Mouse (Mus musculus): ENCODE results near the gene Dgki. TPM values are rescaled to one million over a fixed set of nuclear protein-coding genes. Genes with fewer than 3 reads are reported as not detected.
A peak's percentile ranks its signal among the peaks of the same experiment; 100 is the strongest.

The Dgki gene
- polyA plus RNA-seq, 1 experiment from 2014 or later, result 9.2 TPM

DNA sequence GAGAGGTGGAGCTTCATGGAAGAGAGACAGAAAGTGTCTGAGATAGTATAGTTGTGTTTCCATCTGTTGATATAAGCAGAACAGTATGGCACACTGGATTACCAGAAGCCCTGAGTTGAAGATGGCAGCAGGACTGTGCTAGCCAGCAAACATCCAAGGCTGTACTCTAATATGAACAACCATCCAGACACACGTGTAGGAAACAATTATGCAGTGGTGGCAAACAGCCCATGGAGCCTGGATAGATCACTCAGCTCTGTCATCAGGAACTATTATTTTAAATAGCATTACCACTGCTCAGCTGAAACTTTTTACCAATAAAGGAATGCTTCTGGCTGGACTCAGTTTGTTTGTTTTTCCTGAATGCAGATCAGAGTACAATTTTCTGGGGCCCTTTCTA lies 327.5 kb downstream of the Dgki start:
- H3K9me3 ChIP-seq (ENCODE audit: control insufficient read depth, low read length), result no peaks in the 10 kb centered on the region
- H3K4me2 ChIP-seq (ENCODE audit: low read length), result no peak overlapping the region
- H3K27me3 ChIP-seq (ENCODE audit: control insufficient read depth, insufficient read depth, low read length), result no peaks in the 10 kb centered on the region
- WGBS, result 78% methylated on average over 1 of the region's 1 CpGs
- H3K27ac ChIP-seq (replicated peaks; ENCODE audit: low read depth, low read length), result no peak overlapping the region
- DNase-seq, result no peak
- no peak overlapping the region for H3K4me3 ChIP-seq (replicated peaks; ENCODE audit: low read depth, low read length)
- no peaks in the 10 kb centered on the region for H3K4me1 ChIP-seq (ENCODE audit: control insufficient read depth, insufficient read depth, low read length)
- ATAC-seq (ENCODE audit: low FRiP score, low TSS enrichment), result no peak
- no peak overlapping the region for H3K9ac ChIP-seq (replicated peaks; ENCODE audit: low read length)
- peaks cover 6% of the 10 kb centered on the region; the same call in 1 of the 2 replicates for H3K36me3 ChIP-seq (ENCODE audit: control insufficient read depth, insufficient read depth, low read length)

DNA sequence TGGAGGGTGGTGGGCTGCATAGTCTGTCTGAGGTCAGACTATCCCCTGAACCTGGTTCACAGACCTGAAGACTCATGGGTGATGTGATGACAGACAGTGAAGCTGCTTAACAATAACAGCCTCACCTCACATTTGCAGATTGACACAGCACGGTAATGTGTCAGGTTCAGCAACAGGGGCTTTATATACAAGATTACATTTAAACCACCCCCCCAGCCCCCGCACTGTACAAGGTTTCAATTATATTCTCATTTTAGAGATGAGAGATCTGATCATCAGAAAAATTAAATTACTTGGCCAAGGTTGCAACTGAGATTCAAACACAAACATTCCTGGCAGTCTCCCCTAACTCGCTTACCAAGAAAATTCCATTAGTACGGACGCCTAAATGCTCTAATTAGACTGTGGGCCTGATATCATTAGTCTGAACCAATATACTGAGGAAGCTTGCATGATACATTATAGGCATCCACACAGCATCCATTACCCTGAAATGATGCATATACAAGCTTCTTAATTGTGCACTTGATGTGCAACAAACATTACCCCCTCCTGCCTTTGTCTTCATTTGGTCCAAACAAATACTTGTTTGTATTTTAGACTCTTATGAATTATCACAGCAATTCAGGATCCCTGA lies 330.6 kb downstream of the Dgki start:
- no peak overlapping the region for H3K4me3 ChIP-seq (replicated peaks; ENCODE audit: low read depth, low read length)
- ATAC-seq (ENCODE audit: low FRiP score, low TSS enrichment) (no peak), DNase-seq (no peak)
- peaks cover 3% of the 10 kb centered on the region; the same call in 1 of the 2 replicates for H3K36me3 ChIP-seq (ENCODE audit: control insufficient read depth, insufficient read depth, low read length)
- H3K27me3 ChIP-seq (ENCODE audit: control insufficient read depth, insufficient read depth, low read length), result no peaks in the 10 kb centered on the region
- WGBS, result 83% methylated on average over 5 of the region's 5 CpGs
- H3K9ac ChIP-seq (replicated peaks; ENCODE audit: low read length), result no peak overlapping the region
- no peak overlapping the region for H3K27ac ChIP-seq (replicated peaks; ENCODE audit: low read depth, low read length)
- no peaks in the 10 kb centered on the region for H3K9me3 ChIP-seq (ENCODE audit: control insufficient read depth, low read length)
- H3K4me2 ChIP-seq (ENCODE audit: low read length), result no peak overlapping the region
- H3K4me1 ChIP-seq (ENCODE audit: control insufficient read depth, insufficient read depth, low read length), result no peaks in the 10 kb centered on the region

DNA sequence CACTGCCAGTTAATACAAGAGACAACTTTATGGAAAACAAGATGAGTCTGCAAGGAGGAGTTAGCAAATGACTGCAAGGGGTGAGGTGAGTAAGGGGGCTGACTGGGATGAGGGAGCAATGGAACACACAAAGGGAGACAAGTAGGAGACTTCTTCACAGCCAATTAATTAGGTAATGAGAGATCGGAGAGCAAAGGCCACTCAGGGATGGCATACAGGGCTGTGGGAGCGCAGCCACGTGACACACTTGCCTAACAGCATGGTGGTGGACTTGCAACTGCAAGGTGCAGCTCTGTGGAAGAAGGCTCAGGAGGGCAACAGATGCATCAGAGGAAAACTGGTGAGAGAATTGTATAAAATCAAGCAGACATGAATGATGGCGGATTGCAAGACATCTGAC lies 339.3 kb downstream of the Dgki start:
- no peak for ATAC-seq (ENCODE audit: low FRiP score, low TSS enrichment)

DNA sequence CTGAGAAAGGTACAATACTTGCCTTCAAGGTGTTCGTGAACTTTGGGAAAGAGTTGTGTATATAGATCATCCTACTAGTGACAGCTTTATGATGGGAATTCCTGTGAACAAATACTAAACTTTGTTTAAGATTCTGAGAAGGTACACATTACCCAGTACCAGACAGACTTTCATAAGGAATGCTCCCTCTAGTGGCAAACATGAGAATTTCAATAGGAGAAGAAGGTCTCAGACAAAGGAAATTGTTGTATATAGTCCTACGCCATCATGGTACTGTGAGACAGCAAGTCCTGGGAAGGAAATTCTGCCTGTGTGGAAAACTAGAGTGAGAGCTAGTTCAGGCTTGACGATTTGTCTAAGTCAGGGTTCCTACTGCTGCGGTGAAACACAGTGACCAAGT lies 344.7 kb downstream of the Dgki start:
- no peak overlapping the region for H3K4me3 ChIP-seq (replicated peaks; ENCODE audit: low read depth, low read length)
- no peak overlapping the region for H3K27ac ChIP-seq (replicated peaks; ENCODE audit: low read depth, low read length)
- 91% methylated on average over 4 of the region's 4 CpGs for WGBS
- DNase-seq (no peak), ATAC-seq (ENCODE audit: low FRiP score, low TSS enrichment) (no peak)
- H3K4me1 ChIP-seq (ENCODE audit: control insufficient read depth, insufficient read depth, low read length), result no peaks in the 10 kb centered on the region
- H3K9me3 ChIP-seq (ENCODE audit: control insufficient read depth, low read length), result no peaks in the 10 kb centered on the region; the same call in 1 of the 2 replicates
- H3K36me3 ChIP-seq (ENCODE audit: control insufficient read depth, insufficient read depth, low read length), result no peaks in the 10 kb centered on the region
- H3K9ac ChIP-seq (replicated peaks; ENCODE audit: low read length), result no peak overlapping the region
- no peaks in the 10 kb centered on the region for H3K27me3 ChIP-seq (ENCODE audit: control insufficient read depth, insufficient read depth, low read length)
- no peak overlapping the region for H3K4me2 ChIP-seq (ENCODE audit: low read length)

More for the DNA sequence above, 339.3 kb downstream of the Dgki start:
- H3K36me3 ChIP-seq (ENCODE audit: control insufficient read depth, insufficient read depth, low read length), result 0 out of 2 replicates have a peak, but pooled peaks cover 4% of the 10 kb centered on the region
- H3K4me1 ChIP-seq (ENCODE audit: control insufficient read depth, insufficient read depth, low read length), result no peaks in the 10 kb centered on the region
- no peak overlapping the region for H3K9ac ChIP-seq (replicated peaks; ENCODE audit: low read length)
- no peaks in the 10 kb centered on the region for H3K27me3 ChIP-seq (ENCODE audit: control insufficient read depth, insufficient read depth, low read length)
- no peaks in the 10 kb centered on the region; the same call in 1 of the 2 replicates for H3K9me3 ChIP-seq (ENCODE audit: control insufficient read depth, low read length)
- H3K4me3 ChIP-seq (replicated peaks; ENCODE audit: low read depth, low read length), result no peak overlapping the region
- 88% methylated on average over 4 of the region's 4 CpGs for WGBS
- H3K4me2 ChIP-seq (ENCODE audit: low read length), result no peak overlapping the region
- no peak for DNase-seq
- no peak overlapping the region for H3K27ac ChIP-seq (replicated peaks; ENCODE audit: low read depth, low read length)

DNA sequence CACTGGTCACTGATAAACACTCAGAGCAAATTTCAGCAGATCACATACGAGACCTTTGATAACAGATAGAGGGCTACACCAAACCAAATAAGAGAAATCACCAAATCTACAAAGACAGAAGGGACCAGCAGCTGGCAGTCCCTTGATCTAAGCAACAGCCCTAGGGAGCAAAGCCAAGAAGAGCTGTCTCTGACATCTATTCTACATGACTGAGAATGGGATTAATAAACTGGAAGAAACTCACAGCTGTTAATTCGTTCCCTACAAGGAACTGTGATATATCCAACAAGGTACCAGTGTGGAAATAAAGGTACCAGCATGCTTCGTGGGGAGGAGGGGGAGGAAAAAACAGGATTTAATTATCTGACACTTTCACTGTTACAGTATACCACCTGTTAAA lies 349.3 kb downstream of the Dgki start:
- ATAC-seq (ENCODE audit: low FRiP score, low TSS enrichment) (no peak), DNase-seq (no peak)
- Histone ChIP-seq H3K9me3 (ENCODE audit: control insufficient read depth, low read length) (no peaks in the 10 kb centered on the region), H3K4me3 (replicated peaks; ENCODE audit: low read depth, low read length) (no peak overlapping the region), H3K27ac (replicated peaks; ENCODE audit: low read depth, low read length) (no peak overlapping the region), H3K4me2 (ENCODE audit: low read length) (no peak overlapping the region), H3K27me3 (ENCODE audit: control insufficient read depth, insufficient read depth, low read length) (no peaks in the 10 kb centered on the region), H3K36me3 (ENCODE audit: control insufficient read depth, insufficient read depth, low read length) (no peaks in the 10 kb centered on the region), H3K9ac (replicated peaks; ENCODE audit: low read length) (no peak overlapping the region), H3K4me1 (ENCODE audit: control insufficient read depth, insufficient read depth, low read length) (no peaks in the 10 kb centered on the region)
- WGBS, result 70% methylated on average over 3 of the region's 3 CpGs

DNA sequence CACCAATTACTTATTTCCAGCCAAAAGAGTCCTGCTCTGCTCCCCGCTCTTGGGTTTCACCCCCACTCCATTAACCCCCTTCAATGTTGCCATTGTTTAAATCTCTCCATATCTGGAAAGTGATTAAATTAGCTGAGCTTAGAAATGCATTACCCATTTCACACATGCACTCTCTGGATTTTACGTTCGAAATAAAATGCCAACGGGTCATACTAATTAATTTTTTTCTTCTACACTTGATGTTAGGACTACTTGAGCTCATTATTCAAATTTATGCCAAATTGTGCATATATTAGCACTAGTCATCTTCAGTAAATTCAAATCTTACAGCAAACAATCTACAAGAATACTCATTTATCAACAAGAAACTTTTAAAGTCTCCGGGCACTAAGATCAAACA lies 352.1 kb downstream of the Dgki start:
- no peak for DNase-seq
- WGBS, result 81% methylated on average over 5 of the region's 5 CpGs
- H3K4me1 ChIP-seq (ENCODE audit: control insufficient read depth, insufficient read depth, low read length), result no peaks in the 10 kb centered on the region
- H3K4me3 ChIP-seq (replicated peaks; ENCODE audit: low read depth, low read length), result no peak overlapping the region
- no peak overlapping the region for H3K4me2 ChIP-seq (ENCODE audit: low read length)
- no peaks in the 10 kb centered on the region for H3K9me3 ChIP-seq (ENCODE audit: control insufficient read depth, low read length)
- H3K27ac ChIP-seq (replicated peaks; ENCODE audit: low read depth, low read length), result no peak overlapping the region
- no peaks in the 10 kb centered on the region for H3K27me3 ChIP-seq (ENCODE audit: control insufficient read depth, insufficient read depth, low read length)
- H3K36me3 ChIP-seq (ENCODE audit: control insufficient read depth, insufficient read depth, low read length), result no peaks in the 10 kb centered on the region
- ATAC-seq (ENCODE audit: low FRiP score, low TSS enrichment), result no peak
- no peak overlapping the region for H3K9ac ChIP-seq (replicated peaks; ENCODE audit: low read length)

DNA sequence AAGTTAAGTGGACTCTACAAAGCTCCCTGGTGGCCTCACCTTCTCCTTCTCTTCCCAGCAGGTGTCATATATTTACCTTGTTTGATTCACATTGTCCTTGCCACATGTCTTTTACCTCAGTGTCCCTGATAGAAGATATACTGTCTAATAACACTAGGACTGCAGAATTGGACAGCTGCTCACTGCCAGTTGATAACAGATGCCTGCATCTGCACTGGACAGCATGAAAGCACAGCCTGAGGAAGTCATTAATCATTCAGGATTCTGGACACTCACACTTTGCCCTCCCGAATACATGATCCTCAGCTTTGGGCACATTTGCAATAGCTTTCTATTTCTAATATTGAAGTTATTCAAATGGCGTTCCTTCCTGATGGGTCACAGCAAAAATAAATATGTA lies 362.5 kb downstream of the Dgki start:
- no peaks in the 10 kb centered on the region for H3K27me3 ChIP-seq (ENCODE audit: control insufficient read depth, insufficient read depth, low read length)
- no peak overlapping the region; the same call in 1 of the 2 replicates for H3K27ac ChIP-seq (replicated peaks; ENCODE audit: low read depth, low read length)
- no peaks in the 10 kb centered on the region for H3K9me3 ChIP-seq (ENCODE audit: control insufficient read depth, low read length)
- no peak overlapping the region for H3K4me2 ChIP-seq (ENCODE audit: low read length)
- WGBS, result 59% methylated on average over 2 of the region's 2 CpGs
- H3K4me1 ChIP-seq (ENCODE audit: control insufficient read depth, insufficient read depth, low read length), result 0 out of 2 replicates have a peak, but pooled peaks cover 4% of the 10 kb centered on the region
- no peak overlapping the region for H3K9ac ChIP-seq (replicated peaks; ENCODE audit: low read length)
- H3K36me3 ChIP-seq (ENCODE audit: control insufficient read depth, insufficient read depth, low read length), result no peaks in the 10 kb centered on the region
- no peak; the same call in 1 of the 2 replicates for ATAC-seq (ENCODE audit: low FRiP score, low TSS enrichment)
- no peak for DNase-seq
- H3K4me3 ChIP-seq (replicated peaks; ENCODE audit: low read depth, low read length), result no peak overlapping the region

DNA sequence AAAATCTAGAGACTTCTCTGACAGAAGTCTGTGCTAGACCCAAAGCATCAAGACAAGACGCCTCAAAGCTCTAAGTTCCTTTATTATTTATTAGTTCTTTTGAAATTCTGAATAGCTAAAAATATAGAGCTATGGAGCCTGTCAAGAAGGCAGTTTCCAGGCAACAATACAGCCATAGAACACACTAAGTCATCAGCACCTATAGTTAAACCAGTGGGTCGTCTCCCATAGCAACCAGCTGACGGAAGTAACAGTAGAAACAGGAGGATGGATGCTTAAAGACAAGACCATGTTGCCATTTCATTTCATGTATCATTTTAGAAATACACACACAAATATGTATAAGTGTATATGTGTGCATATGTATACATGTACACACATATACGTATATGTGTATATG lies 363.2 kb downstream of the Dgki start:
- WGBS, result 63% methylated on average over 4 of the region's 4 CpGs
- DNase-seq (peak; percentile 31), ATAC-seq (ENCODE audit: low FRiP score, low TSS enrichment) (no peak; the same call in 1 of the 2 replicates)
- Histone ChIP-seq H3K36me3 (ENCODE audit: control insufficient read depth, insufficient read depth, low read length) (no peaks in the 10 kb centered on the region), H3K4me3 (replicated peaks; ENCODE audit: low read depth, low read length) (no peak overlapping the region), H3K9ac (replicated peaks; ENCODE audit: low read length) (no peak overlapping the region), H3K27me3 (ENCODE audit: control insufficient read depth, insufficient read depth, low read length) (no peaks in the 10 kb centered on the region), H3K9me3 (ENCODE audit: control insufficient read depth, low read length) (no peaks in the 10 kb centered on the region), H3K4me1 (ENCODE audit: control insufficient read depth, insufficient read depth, low read length) (0 out of 2 replicates have a peak, but pooled peaks cover 9% of the 10 kb centered on the region), H3K4me2 (ENCODE audit: low read length) (no peak overlapping the region), H3K27ac (replicated peaks; ENCODE audit: low read depth, low read length) (no peak overlapping the region)

DNA sequence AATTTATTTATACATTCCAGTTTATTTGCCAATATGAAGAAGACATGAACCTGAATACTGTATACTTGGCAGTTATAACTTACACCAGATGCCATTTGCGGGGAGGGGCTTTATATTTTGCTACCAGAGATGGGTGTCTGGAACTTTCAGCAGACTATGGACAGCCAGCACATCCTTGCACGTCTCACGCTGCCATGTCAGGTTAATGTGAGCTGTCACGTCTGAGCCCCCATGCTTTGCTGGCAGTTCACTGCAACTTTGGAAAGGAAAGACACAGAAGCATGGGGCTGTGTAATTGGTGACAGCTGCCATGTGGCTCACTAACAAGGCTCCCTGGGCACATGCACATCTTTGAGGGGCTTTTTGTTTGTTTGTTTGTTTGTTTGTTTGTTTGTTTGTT lies 368.5 kb downstream of the Dgki start:
- no peaks in the 10 kb centered on the region for H3K9me3 ChIP-seq (ENCODE audit: control insufficient read depth, low read length)
- no peak overlapping the region for H3K9ac ChIP-seq (replicated peaks; ENCODE audit: low read length)
- ATAC-seq (ENCODE audit: low FRiP score, low TSS enrichment) (peak; percentile 67; the same call in 1 of the 2 replicates), DNase-seq (peak; percentile 37)
- no peak overlapping the region for H3K4me3 ChIP-seq (replicated peaks; ENCODE audit: low read depth, low read length)
- no peak overlapping the region for H3K4me2 ChIP-seq (ENCODE audit: low read length)
- H3K27me3 ChIP-seq (ENCODE audit: control insufficient read depth, insufficient read depth, low read length), result no peaks in the 10 kb centered on the region
- H3K4me1 ChIP-seq (ENCODE audit: control insufficient read depth, insufficient read depth, low read length), result peaks cover 12% of the 10 kb centered on the region; the same call in 1 of the 2 replicates
- WGBS, result 22% methylated on average over 4 of the region's 4 CpGs
- H3K36me3 ChIP-seq (ENCODE audit: control insufficient read depth, insufficient read depth, low read length), result no peaks in the 10 kb centered on the region
- H3K27ac ChIP-seq (replicated peaks; ENCODE audit: low read depth, low read length), result no peak overlapping the region
